Mouse (Mus musculus): Measurements from ENCODE around the gene AU040320.

DNA sequence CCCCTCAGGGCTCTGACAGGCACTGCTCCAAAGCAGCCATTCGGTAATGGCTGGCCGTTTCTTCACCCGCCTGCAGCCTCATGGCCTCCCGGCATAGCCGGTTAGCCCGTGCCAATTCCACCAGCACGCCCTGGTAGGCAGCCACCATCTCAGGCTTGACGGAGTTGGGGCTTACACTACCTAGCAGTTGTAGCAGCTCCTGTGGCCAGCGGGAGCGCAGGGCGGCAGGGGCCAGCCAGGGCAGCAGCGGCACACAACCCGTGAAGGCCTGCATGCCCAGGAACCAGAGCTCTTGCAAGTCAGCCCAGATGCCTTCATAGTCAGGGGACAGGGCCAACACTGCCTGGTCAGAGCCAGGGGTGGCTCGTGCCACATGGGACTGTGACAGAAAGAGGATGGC is 8.5 kb upstream of the AU040320 start:
- TF ChIP-seq CTCF (IDR thresholded peaks at IDR 0.05; ENCODE audit: extremely low read depth, insufficient read depth, low read length) (no peak), POLR2A (IDR thresholded peaks at IDR 0.05; ENCODE audit: extremely low read depth, insufficient read depth, low read length) (no peak)

Data from cortical plate, adult 2 months (tissue).